In the genomic region with DNA sequence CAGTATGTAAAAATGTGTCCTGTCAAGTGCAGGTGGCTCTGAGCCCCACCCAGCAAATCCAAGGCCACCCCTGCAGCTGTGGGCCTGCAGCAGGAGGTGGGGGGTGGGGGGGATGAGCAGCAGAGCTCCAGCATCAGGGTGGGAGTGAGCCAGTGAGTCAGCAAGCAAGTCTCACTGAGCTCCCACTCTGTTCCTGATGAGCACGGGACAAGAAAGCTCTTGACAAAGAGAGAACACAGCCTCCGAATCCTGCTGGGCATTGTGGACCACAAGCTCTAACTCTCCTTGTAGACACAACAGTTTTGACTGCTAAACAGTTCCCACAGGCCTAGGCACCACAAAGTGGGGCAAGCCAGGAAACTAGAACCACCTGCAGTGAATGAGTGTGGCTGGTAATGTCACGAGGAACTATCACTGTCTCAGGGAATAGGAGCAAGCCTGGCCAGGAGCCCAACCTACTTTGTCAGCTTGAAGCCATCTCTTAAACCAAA, we compare ENCODE assay signal across 9 mouse cellular contexts. TPM values are rescaled to one million over a fixed set of nuclear protein-coding genes. Genes with fewer than 3 reads are reported as not detected.
A peak's percentile ranks its signal among the peaks of the same experiment; 100 is the strongest.
DNase-seq lines count a peak whose midpoint lies in the region; ATAC-seq lines count a peak whose summit lies in the region.
"Had no signal": no experiment of that assay in that cellular context is flagged by ENCODE, and none has a peak within 500 bp of the region (broad histone marks: within the 10 kb centered on the region; RNA-seq: fewer than 3 reads in every experiment).

No protein-coding gene starts in this region.

- no peaks in the 10 kb centered on the region for H3K27me3 ChIP-seq in intestine, embryonic 15.5 days (replicated peaks)
- no peaks in the 10 kb centered on the region for H3K27me3 ChIP-seq in kidney, embryonic 15.5 days

- H3K9ac ChIP-seq in intestine, embryonic 15.5 days, result no peak overlapping the region
- H3K9ac ChIP-seq in kidney, embryonic 15.5 days, result no peak overlapping the region

- WGBS in intestine, embryonic 15.5 days, result 52% methylated on average over 3 of the region's 3 CpGs
- WGBS in kidney, embryonic 15.5 days, result 59% methylated on average over 3 of the region's 3 CpGs

- no peak overlapping the region; the same call in 1 of the 2 replicates for H3K27ac ChIP-seq in intestine, embryonic 15.5 days
- no peak overlapping the region for H3K27ac ChIP-seq in kidney, embryonic 15.5 days

- no peak overlapping the region for H3K4me3 ChIP-seq in intestine, embryonic 15.5 days (replicated peaks)
- H3K4me3 ChIP-seq in kidney, embryonic 15.5 days (replicated peaks), result no peak overlapping the region

- peaks cover 6% of the 10 kb centered on the region for H3K36me3 ChIP-seq in intestine, embryonic 15.5 days
- peaks cover 14% of the 10 kb centered on the region for H3K36me3 ChIP-seq in kidney, embryonic 15.5 days

- H3K9me3 ChIP-seq in intestine, embryonic 15.5 days, result no peaks in the 10 kb centered on the region
- H3K9me3 ChIP-seq in kidney, embryonic 15.5 days (replicated peaks), result no peaks in the 10 kb centered on the region

- H3K4me2 ChIP-seq in intestine, embryonic 15.5 days (replicated peaks), result no peak overlapping the region
- no peak overlapping the region for H3K4me2 ChIP-seq in kidney, embryonic 15.5 days

- DNase-seq in adrenal gland, postnatal 36 days, result peak; percentile 21 to 31
- DNase-seq in adrenal gland, postnatal 4 days (ENCODE audit: low spot score in 2 of 2), result no peak
- peak; percentile 47 for DNase-seq in layer of hippocampus, adult 9-11 months
- no peak for DNase-seq in layer of hippocampus, postnatal 10 days (ENCODE audit: low spot score in 2 of 2)
- DNase-seq in thymus, adult 18-20 months, result peak; percentile 65 to 69
- DNase-seq: liver had no signal

- peak; percentile 78 for ATAC-seq in intestine, embryonic 15.5 days
- no peak for ATAC-seq in kidney, embryonic 15.5 days (replicated peaks; ENCODE audit: low FRiP score)
- no peak for ATAC-seq in erythroid progenitor cell, adult 5-6 weeks (replicated peaks; ENCODE audit: low FRiP score, poor library complexity, severe bottlenecking)

- peaks cover 6% of the 10 kb centered on the region for H3K4me1 ChIP-seq in intestine, embryonic 15.5 days (replicated peaks)
- peaks cover 9% of the 10 kb centered on the region for H3K4me1 ChIP-seq in kidney, embryonic 15.5 days

RNA-seq across cellular contexts. Expression of a gene that starts 45.6 kb away (rescaled TPM):
- total RNA-seq in adrenal gland, postnatal 36 days (2021), result under 1 TPM in 1 of 2 experiments, not detected in 1; 0.16 TPM
- total RNA-seq in adrenal gland, postnatal 4 days (2021), result under 1 TPM in 1 of 2 experiments, not detected in 1; 0.31 TPM
- not detected for total RNA-seq in layer of hippocampus, postnatal 10 days (2021)
- 0.38 and 0.44 TPM in 2 replicates for polyA plus RNA-seq in intestine, embryonic 15.5 days (2015; fragmentation: Nextera tagmentation; extraction: Ambion mirVana)
- polyA plus RNA-seq in kidney, embryonic 15.5 days (2015; fragmentation: Nextera tagmentation; extraction: Ambion mirVana), result 0.40 and 0.59 TPM in 2 replicates
- not detected in 2 replicates for total RNA-seq in erythroid progenitor cell, adult 5-6 weeks (2015; ENCODE audit: low replicate concordance)
- not detected in 2 replicates for total RNA-seq in erythroid progenitor cell, adult 5-6 weeks (2017; ENCODE audit: low replicate concordance)

RNA-seq across cellular contexts. Expression of a gene that starts 46.0 kb away (rescaled TPM):
- total RNA-seq in adrenal gland, postnatal 36 days (2021), result 10 to 100 TPM; 55.4 to 64.7 TPM
- 10 to 100 TPM; 57.8 to 59.0 TPM for total RNA-seq in adrenal gland, postnatal 4 days (2021)
- total RNA-seq in layer of hippocampus, postnatal 10 days (2021), result 100 to 1,000 TPM; 114 to 118 TPM
- polyA plus RNA-seq in intestine, embryonic 15.5 days (2015; fragmentation: Nextera tagmentation; extraction: Ambion mirVana), result 34.7 and 36.6 TPM in 2 replicates
- 36.8 and 37.7 TPM in 2 replicates for polyA plus RNA-seq in kidney, embryonic 15.5 days (2015; fragmentation: Nextera tagmentation; extraction: Ambion mirVana)
- total RNA-seq in erythroid progenitor cell, adult 5-6 weeks (2015; ENCODE audit: low replicate concordance), result 15.1 and 15.5 TPM in 2 replicates
- 13.8 and 15.3 TPM in 2 replicates for total RNA-seq in erythroid progenitor cell, adult 5-6 weeks (2017; ENCODE audit: low replicate concordance)

Comparison
In these comparisons a context has a peak if more than half of its experiments do, and no peak if none do; other contexts are left out.
1. DNase-seq: peak in adrenal gland, postnatal 36 days (2 of 2), layer of hippocampus, adult 9-11 months (single experiment) and thymus, adult 18-20 months (2 of 2); none in adrenal gland, postnatal 4 days (0 of 2) and layer of hippocampus, postnatal 10 days (0 of 2).